Mouse (Mus musculus) CH12.LX (cell line): Measurements from ENCODE around the gene Slc7a15.

Experiments used
- CTCF ChIP-seq, 2 experiments: IDR thresholded peaks in 1 of 2; conservative IDR thresholded peaks in 1 of 2; 2 replicates each; pipeline ENCODE4 v1.5.1; 2011 to 2012; ENCODE audit warnings: low read depth in 2 of 2, low read length in 2 of 2, improper control_type of control experiment in 1 of 2, inconsistent platforms in 1 of 2, mild to moderate bottlenecking in 1 of 2, moderate library complexity in 1 of 2
- E2F4 ChIP-seq: IDR thresholded peaks from 2 replicates; pipeline ENCODE4 v1.6.1; 2011; ENCODE audit warnings: low read depth, low read length, improper control_type of control experiment; ENCODE audit not compliant: insufficient replicate concordance
- KAT2A ChIP-seq: IDR thresholded peaks from 2 replicates; pipeline ENCODE4 v1.6.1; 2012; ENCODE audit warnings: low read length, improper control_type of control experiment, inconsistent platforms; ENCODE audit not compliant: insufficient replicate concordance

DNA sequence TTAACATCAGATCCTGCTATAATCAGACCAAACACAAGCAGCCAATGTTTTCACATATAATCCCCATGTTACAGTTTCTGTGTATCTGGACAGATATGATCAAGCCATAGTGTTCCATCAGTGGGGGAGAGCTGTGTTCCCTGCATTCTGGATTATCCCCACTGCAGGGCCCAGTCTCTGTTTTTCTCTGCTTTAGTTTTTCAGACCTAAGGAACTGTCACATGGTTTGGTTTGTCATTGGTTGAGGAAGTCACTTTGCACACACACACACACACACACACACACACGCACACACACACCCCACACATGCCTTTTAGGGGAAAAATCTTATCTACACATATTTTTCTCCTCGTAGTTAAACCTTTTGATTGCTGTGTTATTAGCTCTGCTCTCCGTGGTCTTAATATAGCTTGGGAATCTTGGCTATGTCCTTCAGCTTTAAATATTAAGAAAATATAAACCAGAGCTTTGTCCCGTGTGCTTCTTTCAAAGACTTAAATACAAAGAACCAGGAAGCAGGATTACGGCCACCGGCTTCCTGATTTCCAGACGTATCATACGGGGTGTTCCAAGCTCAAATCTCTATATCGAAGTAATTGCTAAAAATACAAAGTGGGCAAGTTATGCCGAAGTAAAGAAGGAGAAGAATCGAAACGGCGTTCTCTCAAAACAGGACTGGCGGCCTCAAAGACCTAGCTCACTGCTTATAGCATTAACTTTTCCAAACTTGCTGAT lies 97.1 kb downstream of the Slc7a15 start:
- no peak for TF ChIP-seq CTCF (conservative IDR thresholded peaks at IDR 0.05 in 1 of 2, IDR thresholded peaks at IDR 0.05 in 1 of 2; ENCODE audit: low read depth in 2 of 2, low read length in 2 of 2)
- TF ChIP-seq KAT2A: no peak
- TF ChIP-seq E2F4: no peak
